Mouse (Mus musculus) midbrain, embryonic 14.5 days (tissue): Measurements from ENCODE around the gene Pabpn1l. TPM values are rescaled to one million over a fixed set of nuclear protein-coding genes. Genes with fewer than 3 reads are reported as not detected.
A peak's percentile ranks its signal among the peaks of the same experiment; 100 is the strongest.
"Not testable (repeated sequence)": the region's sequence is repeated elsewhere in the genome, so short reads cannot be mapped to it uniquely, and the experiment has no call there.

ENCODE experiments used
- ATAC-seq: fragments of 200-750 bp; cut with Nextera tagmentation; 2 replicates; pipeline ENCODE4 v1.8.0; 2017; ENCODE audit warnings: moderate number of reproducible peaks, moderate library complexity; ENCODE audit not compliant: low FRiP score, low TSS enrichment
- DNase-seq: peaks from one replicate; pipeline ENCODE4 v3.0.0-alpha.2; 2015
- H3K27ac ChIP-seq: fragments of 300-500 bp; sonication (generic); replicated peaks from 2 replicates; pipeline ENCODE4 v1.5.1; 2014; ENCODE audit warnings: mild to moderate bottlenecking, low read depth, low read length, moderate library complexity
- H3K27me3 ChIP-seq: fragments of 300-500 bp; sonication (generic); 2 replicates; pipeline ENCODE4 v1.6.1; 2014; ENCODE audit warnings: low read length, control low read depth, mixed read lengths; ENCODE audit not compliant: control insufficient read depth, insufficient read depth
- H3K36me3 ChIP-seq: fragments of 300-500 bp; sonication (generic); 2 replicates; pipeline ENCODE4 v1.6.1; 2014; ENCODE audit warnings: low read length, control low read depth; ENCODE audit not compliant: control insufficient read depth, insufficient read depth
- H3K4me1 ChIP-seq: fragments of 300-500 bp; sonication (generic); 2 replicates; pipeline ENCODE4 v1.6.1; 2014; ENCODE audit warnings: mild to moderate bottlenecking, antibody characterized with exemption, low read length, control low read depth; ENCODE audit not compliant: control insufficient read depth, insufficient read depth
- H3K4me2 ChIP-seq: fragments of 300-500 bp; sonication (generic); 2 replicates; pipeline ENCODE4 v1.6.1; 2014; ENCODE audit warnings: mild to moderate bottlenecking, low read length, moderate library complexity
- H3K4me3 ChIP-seq: fragments of 300-500 bp; sonication (generic); replicated peaks from 2 replicates; pipeline ENCODE4 v1.5.1; 2014; ENCODE audit warnings: low read depth, low read length
- H3K9ac ChIP-seq: fragments of 300-500 bp; sonication (generic); replicated peaks from 2 replicates; pipeline ENCODE4 v1.6.1; 2014; ENCODE audit warnings: mild to moderate bottlenecking, low read length, moderate library complexity
- H3K9me3 ChIP-seq: fragments of 300-500 bp; sonication (generic); 2 replicates; pipeline ENCODE4 v1.6.1; 2016; ENCODE audit warnings: low read length, control low read depth, mixed read lengths; ENCODE audit not compliant: control insufficient read depth
- WGBS: fragments of 180-500 bp; shearing (Covaris S2); extraction: QIAGEN DNeasy Blood & Tissue Kit; methylation state at CpG from one replicate; pipeline ENCODE4 v1.1.7; 2014; 5-methylcytosine and 5-hydroxymethylcytosine counted together
- polyA plus RNA-seq: library from polyadenylated mRNA; unstranded; fragments of >200 nt; fragmentation: Nextera tagmentation; extraction: Ambion mirVana; gene quantifications from 2 replicates; pipeline ENCODE4 v1.2.1, GENCODE M21; 2014

The Pabpn1l gene
- polyA plus RNA-seq, 1 experiment from 2014 or later: not detected

DNA sequence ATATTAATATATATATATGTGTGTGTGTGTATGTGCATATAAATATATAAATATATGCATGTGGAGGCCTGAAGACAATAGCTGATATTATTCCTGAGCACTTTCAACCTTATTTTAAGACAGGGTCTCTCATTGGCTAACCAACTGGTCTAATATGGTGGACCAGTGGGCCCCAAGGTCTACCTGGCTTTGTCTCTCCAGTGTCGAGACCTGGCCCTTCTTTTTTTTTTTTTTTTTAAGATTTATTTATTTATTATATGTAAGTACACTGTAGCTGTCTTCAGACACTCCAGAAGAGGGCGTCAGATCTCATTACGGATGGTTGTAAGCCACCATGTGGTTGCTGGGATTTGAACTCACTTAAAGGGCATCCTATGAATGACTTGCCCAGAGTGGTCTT is 9.6 kb upstream of the Pabpn1l start:
- H3K4me1 ChIP-seq, H3K9me3 ChIP-seq, H3K9ac ChIP-seq, DNase-seq, H3K27me3 ChIP-seq, H3K4me2 ChIP-seq, H3K27ac ChIP-seq, ATAC-seq, H3K4me3 ChIP-seq: not testable (repeated sequence)
- 70% methylated on average over 3 of the region's 3 CpGs for WGBS
- peaks cover 69% of the 10 kb centered on the region for H3K36me3 ChIP-seq

DNA sequence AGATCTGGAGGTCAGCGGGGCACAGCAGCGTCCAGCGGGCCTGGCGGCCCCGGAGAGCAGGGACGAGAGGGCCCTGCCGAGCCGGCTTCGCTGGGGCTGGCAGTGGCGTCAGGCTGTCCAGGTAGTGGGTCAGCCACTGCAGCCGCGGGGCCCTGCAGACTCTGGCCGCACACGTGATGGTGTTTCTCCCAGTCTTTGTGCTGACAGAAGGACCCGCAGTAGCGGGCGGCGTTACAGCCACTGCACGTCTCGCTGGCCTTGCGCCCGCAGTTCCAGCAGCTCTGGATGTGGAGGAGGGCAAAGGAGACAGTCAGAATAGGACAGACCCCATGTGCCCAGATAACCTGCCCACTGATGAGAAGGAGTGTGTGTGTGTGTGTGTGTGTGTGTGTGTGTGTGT is 8.2 kb upstream of the Pabpn1l start:
- H3K4me3 ChIP-seq: no peak overlapping the region
- DNase-seq (peak; percentile 25), ATAC-seq (no peak)

DNA sequence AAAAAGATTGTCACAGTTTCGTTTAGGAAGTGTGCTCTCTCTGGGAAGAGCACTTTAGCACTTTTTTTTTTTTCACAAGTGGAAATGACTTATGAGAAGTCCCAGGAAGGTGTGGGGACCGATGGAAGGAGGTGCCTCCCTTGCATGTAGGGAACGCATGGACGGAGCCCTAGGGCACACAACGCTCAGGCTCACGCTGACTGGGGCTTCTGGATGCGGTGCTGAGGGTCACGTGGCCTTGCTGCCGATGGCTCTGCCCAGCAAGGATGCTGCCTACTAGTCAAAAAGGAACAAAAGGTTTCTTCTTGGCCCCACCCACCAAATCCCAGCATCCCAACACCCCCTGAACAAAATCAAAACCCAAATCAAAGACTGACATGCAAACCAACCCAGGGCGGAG is 6.8 kb upstream of the Pabpn1l start:
- Histone ChIP-seq H3K4me1 (no peaks in the 10 kb centered on the region), H3K4me3 (no peak overlapping the region), H3K4me2 (no peak overlapping the region), H3K9me3 (no peaks in the 10 kb centered on the region), H3K9ac (no peak overlapping the region), H3K27ac (no peak overlapping the region), H3K36me3 (peaks cover 52% of the 10 kb centered on the region), H3K27me3 (no peaks in the 10 kb centered on the region)
- 11% methylated on average over 10 of the region's 10 CpGs for WGBS
- DNase-seq: no peak
- ATAC-seq: no peak

More for the DNA sequence above, 8.2 kb upstream of the Pabpn1l start:
- H3K9me3 ChIP-seq: no peaks in the 10 kb centered on the region
- peaks cover 65% of the 10 kb centered on the region for H3K36me3 ChIP-seq
- H3K9ac ChIP-seq: no peak overlapping the region
- H3K27ac ChIP-seq: no peak overlapping the region
- WGBS: 55% methylated on average over 22 of the region's 22 CpGs
- no peaks in the 10 kb centered on the region for H3K27me3 ChIP-seq
- H3K4me2 ChIP-seq: no peak overlapping the region
- no peaks in the 10 kb centered on the region for H3K4me1 ChIP-seq

DNA sequence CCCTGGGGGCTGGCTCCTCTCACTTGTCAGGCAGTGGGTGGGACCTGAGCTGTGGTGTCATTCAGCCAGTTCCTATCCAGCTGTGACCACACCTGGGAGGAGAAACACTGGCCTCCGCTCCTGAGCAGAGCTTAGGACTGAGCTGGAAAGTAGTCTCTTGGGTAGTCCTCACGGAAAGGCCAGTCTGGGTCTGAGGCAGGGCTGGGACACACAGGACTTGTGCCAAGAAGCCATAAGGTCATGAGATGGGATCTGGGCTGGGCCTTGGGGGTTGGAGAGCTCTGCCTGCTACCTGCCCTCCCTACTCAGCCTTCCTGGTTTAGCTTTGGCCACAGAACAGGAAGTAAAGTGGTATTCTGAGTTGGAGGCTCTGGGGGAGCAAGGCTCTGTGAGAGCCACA is 4.4 kb upstream of the Pabpn1l start:
- H3K4me3 ChIP-seq: no peak overlapping the region
- no peak overlapping the region for H3K27ac ChIP-seq
- no peaks in the 10 kb centered on the region for H3K27me3 ChIP-seq
- no peaks in the 10 kb centered on the region for H3K9me3 ChIP-seq
- no peak for DNase-seq
- H3K4me1 ChIP-seq: no peaks in the 10 kb centered on the region
- WGBS: 70% methylated on average over 2 of the region's 2 CpGs
- no peak for ATAC-seq
- no peak overlapping the region for H3K9ac ChIP-seq
- H3K4me2 ChIP-seq: no peak overlapping the region
- peaks cover 29% of the 10 kb centered on the region for H3K36me3 ChIP-seq

- WGBS: 88% methylated on average over 9 of the region's 9 CpGs
- no peak for ATAC-seq
- peaks cover 26% of the 10 kb centered on the region for H3K36me3 ChIP-seq
- DNase-seq: no peak
- H3K4me1 ChIP-seq: no peaks in the 10 kb centered on the region
- no peak overlapping the region for H3K4me3 ChIP-seq
- H3K4me2 ChIP-seq: no peak overlapping the region
- no peak overlapping the region for H3K27ac ChIP-seq
- no peaks in the 10 kb centered on the region for H3K9me3 ChIP-seq
- H3K27me3 ChIP-seq: no peaks in the 10 kb centered on the region
- no peak overlapping the region for H3K9ac ChIP-seq
These were observed 3.3 kb upstream of the Pabpn1l start for GRCm38 (mm10) chr8:122625811-122626210.

- H3K9ac ChIP-seq: no peak overlapping the region
- no peak overlapping the region for H3K4me3 ChIP-seq
- H3K9me3 ChIP-seq: no peaks in the 10 kb centered on the region
- no peak overlapping the region for H3K27ac ChIP-seq
- DNase-seq (no peak), ATAC-seq (no peak)
- no peak overlapping the region for H3K4me2 ChIP-seq
- no peaks in the 10 kb centered on the region for H3K27me3 ChIP-seq
- H3K4me1 ChIP-seq: no peaks in the 10 kb centered on the region
- WGBS: 73% methylated on average over 5 of the region's 5 CpGs
- peaks cover 16% of the 10 kb centered on the region for H3K36me3 ChIP-seq
These were observed 2.1 kb upstream of the Pabpn1l start for GRCm38 (mm10) chr8:122624653-122625052.

DNA sequence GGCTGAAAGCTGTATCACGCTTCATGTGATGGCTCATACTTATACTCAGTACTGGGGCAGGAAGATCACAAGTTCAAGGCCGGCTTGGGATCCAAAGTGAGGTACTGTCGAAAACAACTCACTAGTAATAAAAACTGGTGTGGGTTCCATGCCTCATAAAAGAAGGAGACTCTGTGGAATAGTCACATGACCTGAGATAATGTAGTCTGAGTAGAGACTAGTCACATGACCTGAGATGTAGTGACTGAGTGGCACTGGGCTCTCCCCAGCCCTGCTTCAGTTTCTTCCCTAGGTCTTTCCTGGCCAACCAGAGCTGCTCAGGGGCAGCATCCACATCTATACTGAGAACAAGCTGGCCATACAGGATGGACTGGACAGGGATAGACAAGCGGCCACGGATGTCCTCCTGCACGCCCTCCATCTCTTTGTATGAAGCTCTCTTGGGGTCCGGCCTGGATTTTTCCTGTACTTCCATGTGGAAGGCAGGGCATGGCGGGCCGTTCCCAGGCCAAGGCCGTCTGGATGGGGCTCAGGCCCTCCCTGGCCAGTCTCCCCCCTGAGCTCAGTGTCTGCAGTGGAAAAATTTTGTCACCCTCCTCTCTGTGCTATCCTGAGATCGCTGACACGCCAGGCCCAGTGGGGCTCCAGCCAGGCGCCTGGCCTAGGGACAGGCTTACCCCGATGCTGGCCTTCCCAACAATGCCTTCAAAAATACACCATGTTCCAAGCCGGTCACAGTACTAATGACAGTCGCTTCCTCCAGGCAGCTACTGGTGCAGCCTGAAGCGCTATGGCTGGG is 1.5 kb upstream of the Pabpn1l start:
- WGBS: 86% methylated on average over 17 of the region's 17 CpGs
- no peak overlapping the region for H3K27ac ChIP-seq
- ATAC-seq: no peak
- H3K4me1 ChIP-seq: no peaks in the 10 kb centered on the region
- peaks cover 11% of the 10 kb centered on the region; the same call in 1 of the 2 replicates for H3K36me3 ChIP-seq
- no peak overlapping the region for H3K4me3 ChIP-seq
- H3K9me3 ChIP-seq: no peaks in the 10 kb centered on the region
- no peak for DNase-seq
- H3K4me2 ChIP-seq: no peak overlapping the region
- no peak overlapping the region for H3K9ac ChIP-seq
- H3K27me3 ChIP-seq: no peaks in the 10 kb centered on the region

GRCm38 (mm10) chr8:122620446-122620845 is 2.1 kb downstream of the Pabpn1l start:
- peaks cover under 1% of the 10 kb centered on the region; the same call in 1 of the 2 replicates for H3K36me3 ChIP-seq
- no peak overlapping the region for H3K4me3 ChIP-seq
- H3K9ac ChIP-seq: no peak overlapping the region
- no peak for ATAC-seq
- no peaks in the 10 kb centered on the region for H3K27me3 ChIP-seq
- no peaks in the 10 kb centered on the region for H3K9me3 ChIP-seq
- H3K27ac ChIP-seq: no peak overlapping the region
- no peak overlapping the region for H3K4me2 ChIP-seq
- no peaks in the 10 kb centered on the region for H3K4me1 ChIP-seq
- no peak for DNase-seq
- 43% methylated on average over 5 of the region's 5 CpGs for WGBS
